Mouse (Mus musculus) cerebellum, postnatal 10 days (tissue): ENCODE measurements at regions not wholly inside any gene's neighbourhood (a gene's known extent, or its start where the extent isn't known, plus 50 kb on each side); places are given as distances from the start of the nearest gene placed in this dataset.
"Not testable (repeated sequence)": the region's sequence is repeated elsewhere in the genome, so short reads cannot be mapped to it uniquely, and the experiment has no call there.

ENCODE experiments used
- DNase-seq, 2 experiments: peaks; one replicate each; pipeline ENCODE4 v3.0.0; 2021; ENCODE audit warnings: mixed read lengths in 2 of 2

GRCm38 (mm10) chr13:99128979-99129378 is 55.6 kb upstream of the Zfp366 start:
- peak; percentile 67 to 68 for DNase-seq

GRCm38 (mm10) chr13:99128284-99128691 is 56.3 kb upstream of the Zfp366 start:
- no peak for DNase-seq

- DNase-seq = peak; percentile 62 to 75
Measured at GRCm38 (mm10) chr13:99127716-99128115, 56.9 kb upstream of the Zfp366 start.

GRCm38 (mm10) chr13:99126971-99127370 is 57.7 kb upstream of the Zfp366 start:
- not testable (repeated sequence) for DNase-seq

GRCm38 (mm10) chr13:99126538-99126937 is 58.1 kb upstream of the Zfp366 start:
- DNase-seq = no peak

- DNase-seq = no peak
Measured at GRCm38 (mm10) chr13:99125946-99126345, 58.7 kb upstream of the Zfp366 start.

- DNase-seq = no peak
Measured at GRCm38 (mm10) chr13:99124894-99125570, 59.6 kb upstream of the Zfp366 start.

- DNase-seq = no peak
Measured at GRCm38 (mm10) chr13:99124141-99124540, 60.5 kb upstream of the Zfp366 start.

- DNase-seq = no peak
Measured at GRCm38 (mm10) chr13:99123476-99124140, 61.0 kb upstream of the Zfp366 start.

GRCm38 (mm10) chr13:99122539-99122938 is 62.1 kb upstream of the Zfp366 start:
- DNase-seq = not testable (repeated sequence)

GRCm38 (mm10) chr13:99121096-99121495 is 63.5 kb upstream of the Zfp366 start:
- no peak for DNase-seq

- DNase-seq = no peak
Measured at GRCm38 (mm10) chr13:99119941-99120340, 64.7 kb upstream of the Zfp366 start.

GRCm38 (mm10) chr13:99118901-99119300 is 65.7 kb upstream of the Zfp366 start:
- DNase-seq = no peak

GRCm38 (mm10) chr13:99115541-99115940 is 69.1 kb upstream of the Zfp366 start:
- DNase-seq = no peak

- DNase-seq = no peak
Measured at GRCm38 (mm10) chr13:99114565-99114964, 70.1 kb upstream of the Zfp366 start.

- no peak for DNase-seq
Measured at GRCm38 (mm10) chr13:99111736-99112386, 72.8 kb upstream of the Zfp366 start.

- no peak for DNase-seq
Measured at GRCm38 (mm10) chr13:99107983-99108382, 76.6 kb upstream of the Zfp366 start.

GRCm38 (mm10) chr13:99102089-99102681 is 82.4 kb upstream of the Zfp366 start:
- no peak for DNase-seq

- peak; percentile 19 to 34 for DNase-seq
Measured at GRCm38 (mm10) chr13:99100430-99101409, 83.9 kb upstream of the Zfp366 start.

- peak in 1 of 2 experiments; percentile 10 for DNase-seq
Measured at GRCm38 (mm10) chr13:99099794-99100429, 84.7 kb upstream of the Zfp366 start.

GRCm38 (mm10) chr13:99099226-99099625 is 85.4 kb upstream of the Zfp366 start:
- no peak for DNase-seq
